Mouse (Mus musculus) mesoderm, embryonic 11.5 days (tissue): ENCODE results near the gene Cacnb4.

Source experiments
- DNase-seq: peaks from one replicate; pipeline ENCODE4 v3.0.0-alpha.2; 2012; ENCODE audit warnings: low read depth, low spot score

The Cacnb4 gene

GRCm38 (mm10) chr2:52518740-52519139, 157.9 kb downstream of the Cacnb4 start:
- no peak for DNase-seq

- DNase-seq, result peak; percentile 18
These were observed 160.1 kb downstream of the Cacnb4 start for GRCm38 (mm10) chr2:52516534-52516933.

GRCm38 (mm10) chr2:52512865-52513388, 163.7 kb downstream of the Cacnb4 start:
- no peak for DNase-seq

GRCm38 (mm10) chr2:52512206-52512605, 164.4 kb downstream of the Cacnb4 start:
- no peak for DNase-seq

GRCm38 (mm10) chr2:52511799-52512198, 164.8 kb downstream of the Cacnb4 start:
- no peak for DNase-seq

- DNase-seq, result no peak
These were observed 166.7 kb downstream of the Cacnb4 start for GRCm38 (mm10) chr2:52509779-52510500.

GRCm38 (mm10) chr2:52505164-52505563, 171.5 kb downstream of the Cacnb4 start:
- DNase-seq, result no peak

- no peak for DNase-seq
These were observed 171.9 kb downstream of the Cacnb4 start for GRCm38 (mm10) chr2:52504762-52505161.

- peak; percentile 22 for DNase-seq
These were observed 176.8 kb downstream of the Cacnb4 start for GRCm38 (mm10) chr2:52499849-52500262.

- no peak for DNase-seq
These were observed 177.5 kb downstream of the Cacnb4 start for GRCm38 (mm10) chr2:52499101-52499537.

GRCm38 (mm10) chr2:52495097-52495694, 181.4 kb downstream of the Cacnb4 start:
- DNase-seq, result no peak

- DNase-seq, result no peak
These were observed 182.4 kb downstream of the Cacnb4 start for GRCm38 (mm10) chr2:52494274-52494673.

- DNase-seq, result peak; percentile 15
These were observed 183.8 kb downstream of the Cacnb4 start for GRCm38 (mm10) chr2:52492867-52493266.

GRCm38 (mm10) chr2:52489840-52490239, 186.8 kb downstream of the Cacnb4 start:
- DNase-seq, result no peak

GRCm38 (mm10) chr2:52483496-52483895, 193.1 kb downstream of the Cacnb4 start:
- DNase-seq, result no peak

GRCm38 (mm10) chr2:52480476-52480875, 196.2 kb downstream of the Cacnb4 start:
- no peak for DNase-seq

GRCm38 (mm10) chr2:52478501-52478900, 198.1 kb downstream of the Cacnb4 start:
- DNase-seq, result no peak

- DNase-seq, result no peak
These were observed 199.1 kb downstream of the Cacnb4 start for GRCm38 (mm10) chr2:52477550-52477907.

GRCm38 (mm10) chr2:52476801-52477549, 199.7 kb downstream of the Cacnb4 start:
- DNase-seq, result peak; percentile 13

GRCm38 (mm10) chr2:52475854-52476253, 200.8 kb downstream of the Cacnb4 start:
- no peak for DNase-seq

GRCm38 (mm10) chr2:52474570-52474969, 202.1 kb downstream of the Cacnb4 start:
- no peak for DNase-seq

- DNase-seq, result peak; percentile 48
These were observed 204.9 kb downstream of the Cacnb4 start for GRCm38 (mm10) chr2:52471545-52472291.
